Mouse (Mus musculus) testis, adult 2 months (tissue): ENCODE measurements around the gene Mrgprf. TPM values are rescaled to one million over a fixed set of nuclear protein-coding genes. Genes with fewer than 3 reads are reported as not detected.

Experiments
- H3K27ac ChIP-seq: fragments of 200-500 bp; 2 replicates; pipeline ENCODE4 v1.5.1; 2012; ENCODE audit warnings: low read depth, low read length; ENCODE audit not compliant: control insufficient read depth, insufficient read depth
- H3K27me3 ChIP-seq: fragments of 200-500 bp; 2 replicates; pipeline ENCODE4 v1.6.1; 2012; ENCODE audit warnings: mild to moderate bottlenecking, low read length, moderate library complexity; ENCODE audit not compliant: control insufficient read depth, insufficient read depth
- H3K36me3 ChIP-seq: fragments of 200-500 bp; 2 replicates; pipeline ENCODE4 v1.6.1; 2012; ENCODE audit warnings: mild to moderate bottlenecking, low read length; ENCODE audit not compliant: control insufficient read depth, insufficient read depth
- H3K4me1 ChIP-seq: fragments of 200-500 bp; 2 replicates; pipeline ENCODE4 v1.6.1; 2012; ENCODE audit warnings: low read length; ENCODE audit not compliant: control insufficient read depth, insufficient read depth
- H3K4me3 ChIP-seq: fragments of 200-500 bp; 2 replicates; pipeline ENCODE4 v1.5.1; 2012; ENCODE audit warnings: low read depth, mild to moderate bottlenecking, low read length, moderate library complexity, mixed read lengths; ENCODE audit not compliant: control insufficient read depth
- CTCF ChIP-seq: fragments of 200-500 bp; IDR thresholded peaks from 2 replicates; pipeline ENCODE4 v1.5.1; 2012; ENCODE audit warnings: low read depth, mild to moderate bottlenecking, inconsistent platforms, low read length, moderate library complexity; ENCODE audit not compliant: control insufficient read depth, insufficient read depth, insufficient replicate concordance
- POLR2A ChIP-seq: fragments of 200-500 bp; IDR thresholded peaks from 2 replicates; pipeline ENCODE4 v1.6.1; 2012; ENCODE audit warnings: low read depth, mild to moderate bottlenecking, inconsistent platforms, low read length, moderate library complexity; ENCODE audit not compliant: control insufficient read depth
- polyA plus RNA-seq: library from polyadenylated mRNA; depleted of rRNA; stranded (reverse); fragments of >200 nt; gene quantifications from 2 replicates; pipeline ENCODE4 v1.2.3, GENCODE M21; 2012

Gene Mrgprf
- polyA plus RNA-seq, 1 experiment, result 1.1 TPM

GRCm38 (mm10) chr7:145310526-145310925, 9.9 kb downstream of the Mrgprf start:
- no peak overlapping the region for H3K27ac ChIP-seq
- no peak for TF ChIP-seq POLR2A
- TF ChIP-seq CTCF, result no peak
- H3K4me1 ChIP-seq, result peaks cover 11% of the 10 kb centered on the region
- no peaks in the 10 kb centered on the region for H3K36me3 ChIP-seq
- no peak overlapping the region for H3K4me3 ChIP-seq
- H3K27me3 ChIP-seq, result no peaks in the 10 kb centered on the region

- Histone ChIP-seq H3K4me1 (peaks cover 11% of the 10 kb centered on the region), H3K27ac (no peak overlapping the region), H3K36me3 (no peaks in the 10 kb centered on the region), H3K4me3 (no peak overlapping the region), H3K27me3 (no peaks in the 10 kb centered on the region)
- TF ChIP-seq CTCF, result no peak
- TF ChIP-seq POLR2A, result no peak
Observed at GRCm38 (mm10) chr7:145312137-145312536, 11.5 kb downstream of the Mrgprf start.

- no peaks in the 10 kb centered on the region for H3K36me3 ChIP-seq
- H3K27ac ChIP-seq, result no peak within 1 kb of the TSS
- TF ChIP-seq POLR2A (no peak), CTCF (no peak)
- no peak within 1 kb of the TSS for H3K4me3 ChIP-seq
- no peaks in the 10 kb centered on the region for H3K4me1 ChIP-seq
- no peaks in the 10 kb centered on the region for H3K27me3 ChIP-seq
Observed at GRCm38 (mm10) chr7:145314785-145315411, 14.3 kb downstream of the Mrgprf start, which contains the start of gene Mrgprd. Gene Mrgprd, plus strand, starts transcription at chr7:145314835.

GRCm38 (mm10) chr7:145317522-145317921, 16.9 kb downstream of the Mrgprf start:
- TF ChIP-seq POLR2A (no peak), CTCF (no peak)
- H3K27ac ChIP-seq, result no peak overlapping the region
- H3K36me3 ChIP-seq, result no peaks in the 10 kb centered on the region
- no peaks in the 10 kb centered on the region for H3K27me3 ChIP-seq
- no peaks in the 10 kb centered on the region for H3K4me1 ChIP-seq
- H3K4me3 ChIP-seq, result no peak overlapping the region

- no peak overlapping the region for H3K27ac ChIP-seq
- no peaks in the 10 kb centered on the region for H3K4me1 ChIP-seq
- TF ChIP-seq POLR2A, result no peak
- no peak for TF ChIP-seq CTCF
- no peak overlapping the region for H3K4me3 ChIP-seq
- H3K36me3 ChIP-seq, result no peaks in the 10 kb centered on the region
- no peaks in the 10 kb centered on the region for H3K27me3 ChIP-seq
Observed at GRCm38 (mm10) chr7:145319481-145319880, 18.9 kb downstream of the Mrgprf start.

- Histone ChIP-seq H3K27me3 (no peaks in the 10 kb centered on the region), H3K36me3 (no peaks in the 10 kb centered on the region), H3K27ac (no peak overlapping the region), H3K4me1 (no peaks in the 10 kb centered on the region), H3K4me3 (no peak overlapping the region)
- TF ChIP-seq POLR2A (no peak), CTCF (no peak)
Observed at GRCm38 (mm10) chr7:145323607-145324006, 23.0 kb downstream of the Mrgprf start.

GRCm38 (mm10) chr7:145325697-145326096, 25.1 kb downstream of the Mrgprf start:
- Histone ChIP-seq H3K4me3 (no peak overlapping the region), H3K4me1 (no peaks in the 10 kb centered on the region), H3K27ac (no peak overlapping the region), H3K36me3 (no peaks in the 10 kb centered on the region), H3K27me3 (no peaks in the 10 kb centered on the region)
- TF ChIP-seq POLR2A (no peak), CTCF (no peak)
